Mouse (Mus musculus): ENCODE measurements around the gene Dhrs7.

The Dhrs7 gene

DNA sequence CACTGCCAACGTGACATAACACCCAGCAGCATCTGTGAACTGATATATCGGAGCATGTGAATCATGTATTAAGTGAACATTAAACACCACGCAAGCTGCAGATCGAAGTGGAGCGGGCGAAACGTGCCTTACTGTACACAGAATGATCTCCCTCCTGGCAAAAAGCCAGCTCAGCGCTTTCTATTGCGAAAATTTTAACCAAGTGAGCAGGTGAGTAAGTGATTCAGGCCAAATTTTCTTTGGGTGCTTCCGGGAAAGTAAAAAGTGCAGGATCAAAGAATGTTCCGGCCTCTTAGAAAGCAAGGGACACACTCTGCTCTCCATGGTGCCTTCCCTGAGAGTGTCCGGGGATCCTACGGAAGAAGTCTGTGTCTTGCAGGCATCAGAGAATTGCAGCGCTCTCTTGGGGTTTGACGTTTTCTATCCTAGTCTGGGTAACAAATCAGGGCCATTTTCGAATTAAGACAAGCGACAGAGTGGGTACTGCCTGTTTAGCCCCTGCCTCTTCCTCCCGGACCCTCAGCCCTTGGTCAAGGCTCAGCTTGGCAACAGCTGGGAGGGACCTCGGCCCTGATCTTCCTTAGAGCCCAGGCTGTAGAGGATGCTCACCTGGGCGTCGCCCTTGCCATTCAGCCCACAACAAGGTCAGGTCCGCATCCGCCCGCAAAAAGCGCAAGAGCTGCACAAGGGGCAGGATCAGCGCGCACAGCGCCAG is 532 bp downstream of the Dhrs7 start:
- intact Hi-C loops (cut with DNase I) = loop anchor here (10.0 kb wide), 3 partner anchors 101 to 199 kb away; partner anchors contain the start of gene Pcnx4

DNA sequence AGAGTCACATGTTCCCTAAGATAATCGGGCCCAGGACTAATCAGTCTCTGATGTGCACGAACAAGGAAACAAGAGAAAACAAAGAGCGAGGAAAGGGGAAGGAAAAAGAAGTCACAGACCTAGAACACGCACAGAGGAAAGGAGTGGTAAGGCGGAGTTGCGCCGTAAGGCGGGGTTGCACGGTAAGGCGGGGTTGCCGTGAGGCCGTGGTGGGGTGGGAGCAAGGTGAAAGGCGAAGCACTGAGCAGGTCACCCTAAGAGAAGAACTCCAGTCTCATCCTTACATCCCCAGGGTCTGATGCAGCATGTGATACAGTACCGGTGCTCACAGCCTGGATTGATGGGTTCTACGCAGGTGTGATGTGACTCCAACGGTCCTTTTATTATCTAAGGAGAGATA is 8.9 kb downstream of the Dhrs7 start:
- intact Hi-C loops (cut with DNase I) = loop anchor here (5.0 to 10.0 kb wide), 2 partner anchors 37 to 141 kb away; no protein-coding TSS in a partner anchor

DNA sequence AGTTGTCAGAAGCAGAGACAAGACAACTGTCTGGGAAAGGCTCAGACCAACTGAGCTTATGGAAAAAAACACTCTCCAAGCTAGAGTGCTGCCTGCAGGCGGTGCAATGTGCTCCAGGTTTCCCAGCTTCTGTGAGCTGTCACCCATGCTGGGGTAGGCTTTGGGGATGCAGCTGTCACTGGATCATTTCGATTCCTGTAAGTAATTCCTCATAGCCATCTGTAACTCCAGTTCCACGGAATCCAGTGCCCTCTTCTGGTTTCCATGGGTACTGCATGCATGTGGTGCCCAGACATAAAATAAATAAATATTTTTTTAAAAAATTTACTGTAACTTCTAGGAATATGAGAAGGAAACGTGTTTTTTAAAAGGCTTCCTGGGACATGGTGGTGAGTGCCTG is 10.0 kb downstream of the Dhrs7 start:
- intact Hi-C loops (cut with DNase I) = loop anchor here (5.0 to 10.0 kb wide), 2 partner anchors 38 to 140 kb away; no protein-coding TSS in a partner anchor

DNA sequence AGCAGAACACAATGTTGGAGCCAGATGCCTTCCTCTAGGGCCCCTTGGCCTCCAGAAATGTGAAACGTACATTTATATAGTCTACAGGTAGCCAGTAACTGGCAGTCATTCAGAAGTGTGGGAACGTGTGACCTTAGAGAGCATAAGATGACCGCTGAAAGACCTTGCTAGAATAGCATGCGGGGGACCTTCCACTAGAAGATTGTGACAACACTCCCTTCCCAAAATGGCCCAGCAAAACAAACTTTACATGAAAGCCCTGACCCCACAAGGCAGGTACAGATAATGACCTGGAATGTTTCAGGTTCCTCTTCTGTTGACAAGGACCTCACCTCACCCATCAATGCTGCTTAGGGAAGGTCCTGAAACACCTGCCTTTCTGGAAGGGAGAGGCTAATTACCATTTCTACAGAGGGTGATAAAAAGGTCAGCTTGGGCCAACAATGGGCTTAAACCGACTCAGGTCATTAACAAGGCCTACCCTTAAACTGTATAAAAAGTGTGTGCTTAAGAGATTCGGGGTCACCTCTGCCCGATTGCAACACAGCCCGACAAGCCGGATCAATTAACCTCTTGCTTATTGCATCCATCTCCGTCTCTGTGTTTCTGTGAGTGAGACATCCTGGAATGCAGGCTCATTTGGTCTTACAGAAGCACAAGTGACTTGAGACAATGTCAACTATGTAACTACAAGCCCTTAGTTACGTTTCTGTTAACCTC is 14.9 kb downstream of the Dhrs7 start, which contains the start of gene Gm4756:
TSS of gene Gm4756 (minus strand) at position 51 of the 720 bp plus-strand sequence.
- intact Hi-C loops (cut with DNase I) = loop anchor here (10.0 kb wide), 1 partner anchor 135 kb away; no protein-coding TSS in a partner anchor

DNA sequence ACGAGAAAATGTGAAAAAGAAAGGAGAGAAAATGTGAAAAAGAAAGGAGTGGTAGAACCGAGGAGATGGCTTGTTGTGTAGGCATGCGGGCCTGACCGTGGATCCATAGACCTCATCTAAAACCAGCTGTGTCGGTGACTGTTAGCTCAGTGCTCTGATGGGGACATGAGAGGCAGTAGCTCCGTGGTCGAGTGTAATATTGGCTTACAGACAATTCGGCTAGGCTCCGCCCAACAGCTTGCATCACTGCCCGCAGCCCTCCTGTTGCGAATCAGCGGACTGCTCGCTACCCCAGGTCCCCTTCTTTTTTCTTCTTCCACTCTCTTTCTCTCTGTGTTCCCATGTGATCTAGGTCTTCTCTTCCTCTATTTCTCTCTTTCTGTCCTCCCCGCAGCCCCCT is 15.8 kb downstream of the Dhrs7 start:
- intact Hi-C loops (cut with DNase I) = no loop called here

DNA sequence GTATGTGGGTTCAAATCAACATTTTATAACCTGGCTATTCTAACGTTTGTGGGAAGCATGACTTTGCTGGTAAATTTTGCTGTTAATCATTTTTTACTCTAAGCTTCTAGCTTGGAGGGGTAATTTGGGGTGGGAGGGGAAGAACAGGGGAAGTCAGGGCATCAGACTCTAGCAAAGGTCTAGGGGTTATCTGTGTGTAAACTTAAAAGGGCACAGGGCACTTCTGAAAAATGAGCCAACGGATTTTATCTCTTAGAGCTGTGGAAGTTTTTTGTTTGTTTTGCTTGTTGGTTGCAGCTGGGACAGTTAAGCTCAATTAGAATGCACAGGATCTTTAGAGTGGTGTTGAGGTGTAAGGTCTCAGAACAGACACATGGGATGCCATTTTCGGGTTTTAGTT is 26.7 kb downstream of the Dhrs7 start:
- intact Hi-C loops (cut with DNase I) = no loop called here

DNA sequence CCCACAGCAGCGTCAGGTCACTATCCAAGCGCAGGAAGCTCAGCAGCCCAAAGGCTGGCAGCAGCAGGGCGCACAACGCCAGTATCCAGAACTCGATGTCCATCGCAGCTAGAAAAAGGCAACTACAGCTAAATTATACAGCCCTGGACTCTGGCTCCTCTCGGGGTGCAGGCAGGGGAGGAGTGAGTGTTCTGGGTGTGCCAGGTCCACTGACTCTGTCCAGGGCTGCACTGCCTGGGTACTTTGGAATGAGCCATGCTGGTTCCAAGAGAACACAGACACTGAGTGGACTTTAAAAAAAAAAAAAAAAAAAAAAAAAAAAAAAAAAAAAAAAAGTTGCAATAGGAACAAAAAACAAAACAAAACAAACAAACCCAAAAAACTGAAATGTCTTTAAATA is 36.0 kb downstream of the Dhrs7 start:
- intact Hi-C loops (cut with DNase I) = no loop called here

DNA sequence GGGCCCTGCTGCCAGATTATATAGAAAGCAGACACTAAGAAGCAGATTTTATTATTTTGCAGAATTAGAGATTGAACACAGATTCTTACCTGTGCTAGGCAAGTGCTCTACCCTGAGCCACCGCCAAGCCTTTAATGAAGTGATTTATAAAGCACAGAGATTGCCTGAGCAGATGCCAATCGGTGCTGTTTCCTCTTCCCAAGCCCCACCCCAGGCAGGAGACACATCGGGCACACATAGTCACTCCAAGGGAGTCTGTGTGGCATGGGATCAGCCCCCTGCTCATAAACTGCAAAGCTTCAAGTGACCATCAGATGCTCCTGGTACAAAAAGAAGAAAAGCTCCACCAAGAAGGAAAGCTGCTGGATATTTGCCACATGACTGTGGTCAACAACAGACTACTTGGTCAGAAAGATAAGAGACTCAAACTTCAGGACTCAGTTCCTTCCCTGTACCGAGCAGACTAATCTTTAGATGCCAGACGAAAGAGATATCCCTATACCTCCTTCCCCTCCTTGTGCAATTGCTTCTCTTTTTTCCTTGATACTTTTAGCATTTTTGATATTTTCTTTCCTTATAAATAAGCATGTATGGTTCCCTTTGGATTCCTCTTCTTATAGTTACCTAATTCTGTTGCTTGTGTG is 41.7 kb downstream of the Dhrs7 start:
- intact Hi-C loops (cut with DNase I) = no loop called here

DNA sequence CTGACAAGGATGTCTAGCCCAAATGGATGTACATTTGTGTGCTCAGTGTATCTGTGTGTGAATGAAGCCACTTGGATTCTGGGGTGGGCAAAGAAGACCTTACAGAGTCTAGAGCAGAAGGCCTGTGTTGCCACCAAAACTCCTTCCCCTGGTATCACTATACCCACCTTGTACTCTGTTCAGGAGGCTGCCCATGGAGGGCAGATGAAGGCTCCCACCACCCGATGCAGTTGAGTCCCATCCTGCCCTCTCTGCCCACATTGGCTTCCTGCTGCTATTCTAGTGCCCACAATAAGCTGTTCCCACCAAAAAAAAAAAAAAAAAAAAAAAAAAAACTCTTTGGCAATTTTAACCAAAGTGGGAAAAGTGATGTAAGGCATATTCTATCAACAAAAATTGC is 43.3 kb downstream of the Dhrs7 start:
- intact Hi-C loops (cut with DNase I) = no loop called here

DNA sequence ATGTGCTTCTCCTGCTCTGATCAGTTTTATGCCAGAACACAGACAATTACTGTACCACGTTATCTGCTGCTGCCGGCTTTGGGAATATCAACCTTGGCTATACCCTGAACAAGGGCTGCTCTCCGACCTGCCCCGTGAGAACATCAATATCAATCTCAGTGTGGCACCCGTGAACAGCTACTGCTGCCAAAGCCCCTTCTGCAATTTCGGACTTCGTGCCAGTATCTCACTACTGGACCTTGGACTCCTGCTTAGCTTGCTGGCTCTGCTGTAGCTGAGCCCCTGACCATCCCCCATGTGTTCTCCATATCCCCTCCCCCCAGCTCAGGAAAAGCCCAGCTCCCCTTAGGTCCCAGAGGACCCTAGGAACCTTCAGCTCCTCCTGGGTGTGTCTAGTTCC is 43.9 kb downstream of the Dhrs7 start:
- intact Hi-C loops (cut with DNase I) = no loop called here

DNA sequence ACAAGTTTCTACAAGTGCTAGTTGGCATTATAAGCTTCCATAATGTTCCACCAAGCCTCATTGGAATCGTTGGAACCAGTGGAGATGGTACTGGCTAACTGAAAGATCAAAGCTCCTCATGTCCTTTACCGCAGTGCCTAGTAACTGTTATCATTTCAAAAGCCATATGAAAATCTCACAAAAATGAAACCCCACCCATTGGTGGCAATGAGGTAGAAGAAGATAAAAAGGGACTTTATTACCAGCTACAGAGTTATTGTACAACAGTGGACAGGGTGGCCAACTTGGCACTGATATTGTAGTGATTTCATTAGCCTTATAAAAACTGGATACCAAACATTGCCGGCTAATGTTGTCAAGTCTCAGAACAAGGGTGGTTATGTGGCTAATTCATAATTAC is 52.7 kb downstream of the Dhrs7 start:
- intact Hi-C loops (cut with DNase I) = no loop called here
